Mouse (Mus musculus): ENCODE data around the gene Pxk. TPM values are rescaled to one million over a fixed set of nuclear protein-coding genes. Genes with fewer than 3 reads are reported as not detected.

Pxk gene
- total RNA-seq (2023) = 10 to 100 TPM; 43.4 to 52.1 TPM

DNA sequence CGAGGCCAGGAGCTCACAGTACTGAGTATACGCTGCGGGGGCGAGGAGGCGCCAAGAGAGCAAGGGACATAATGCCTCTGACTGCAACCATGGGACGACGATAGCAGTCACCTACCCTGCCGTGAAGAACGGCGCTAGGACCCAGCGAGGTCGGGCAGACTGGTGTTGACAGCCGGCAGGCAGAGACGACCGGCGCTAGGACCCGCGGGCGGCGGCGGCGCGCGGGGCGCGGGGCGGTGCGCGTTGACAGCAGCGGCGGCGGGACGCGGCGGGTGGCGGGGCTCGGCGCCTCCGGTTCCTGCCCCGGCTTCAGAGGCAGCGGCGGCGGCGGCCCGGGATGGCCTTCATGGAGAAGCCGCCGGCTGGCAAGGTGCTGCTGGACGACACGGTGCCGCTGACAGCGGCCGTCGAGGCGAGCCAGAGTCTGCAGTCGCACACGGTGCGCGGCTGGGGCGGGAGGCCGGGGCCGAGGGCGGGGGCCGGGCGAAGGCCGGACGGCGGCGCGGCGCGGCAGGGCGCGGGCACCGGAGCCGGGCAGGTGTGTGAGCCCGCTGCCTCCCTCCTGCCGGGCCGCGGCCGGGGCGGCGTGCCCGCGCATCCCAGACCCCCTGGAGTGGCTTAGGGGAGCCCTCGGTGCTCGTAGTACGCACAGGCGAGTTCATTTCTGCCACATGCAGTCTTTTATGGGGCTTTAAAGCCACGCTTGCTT, at the start of gene Pxk:
Gene Pxk (plus strand): TSS at position 234 of the 709 bp plus-strand sequence.

DNA sequence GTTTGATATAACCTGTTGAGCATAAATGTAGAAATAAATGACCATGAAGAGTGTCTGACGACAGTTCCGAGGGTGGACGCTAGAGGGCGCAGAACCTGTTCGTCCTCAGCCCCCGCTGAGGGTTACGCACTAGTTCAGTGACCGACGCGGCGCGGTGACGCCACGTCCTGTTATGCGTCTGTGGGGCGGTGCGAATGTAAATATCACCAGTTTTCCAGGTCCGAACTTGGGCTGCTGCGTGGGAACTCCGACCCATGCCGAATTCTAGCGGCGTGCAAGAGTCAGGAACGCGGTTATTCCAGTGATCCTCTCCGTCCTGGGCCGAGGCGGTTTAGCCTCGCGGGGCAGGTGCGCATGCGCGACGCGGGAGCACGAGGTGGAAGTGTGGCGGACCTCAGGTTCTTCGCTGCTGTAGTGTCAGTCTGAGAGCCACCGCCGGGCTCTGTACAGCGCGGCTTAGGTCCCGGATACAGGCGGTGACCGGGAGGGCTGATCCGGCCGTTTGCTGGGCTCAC, 17.8 kb upstream of the Pxk start, which contains the start of gene Rpp14:
Gene Rpp14 (plus strand): TSS at position 203 of the 515 bp plus-strand sequence.

GRCm38 (mm10) chr14:8172507-8173410, 74.7 kb downstream of the Pxk start, which contains the start of gene Pdhb:
Pdhb (minus strand) TSS chr14:8173025.

GRCm38 (mm10) chr14:8213803-8214224, 115.8 kb downstream of the Pxk start, which contains the start of gene Kctd6:
Kctd6 (plus strand) TSS chr14:8214140.

Other genes starting within 250 kb of the Pxk start
- not detected for gene Gm45521, start 140.9 kb upstream of the Pxk start, total RNA-seq (2023)
- gene Dnase1l3, start 103.6 kb upstream of the Pxk start, total RNA-seq (2023) = 10 to 100 TPM; 24.5 to 30.4 TPM
- 1 to 10 TPM; 2.2 to 2.5 TPM for gene Abhd6, start 95.3 kb upstream of the Pxk start, total RNA-seq (2023)
- 10 to 100 TPM; 12.7 to 12.9 TPM for gene Rpp14, start 17.8 kb upstream of the Pxk start, total RNA-seq (2023)
- 100 to 1,000 TPM; 130 to 136 TPM for gene Pdhb, start 74.8 kb downstream of the Pxk start, total RNA-seq (2023)
- 10 to 100 TPM; 23.7 to 28.7 TPM for gene Kctd6, start 115.9 kb downstream of the Pxk start, total RNA-seq (2023)
- not detected for gene Acox2, start 161.1 kb downstream of the Pxk start, total RNA-seq (2023)
- not detected for gene Fam107a, start 219.8 kb downstream of the Pxk start, total RNA-seq (2023)